Mouse (Mus musculus) sigmoid colon, adult 10 weeks (tissue): ENCODE results near the gene Slc9c1. TPM values are rescaled to one million over a fixed set of nuclear protein-coding genes. Genes with fewer than 3 reads are reported as not detected.

Experiments used
- polyA plus RNA-seq: library from polyadenylated mRNA; stranded (reverse); fragments of 350-450 nt; fragmentation: Illumina TruSeq; extraction: RNeasy Lipid Tissue Mini Kit (QIAGEN cat#74804); gene quantifications from one replicate; pipeline ENCODE4 v1.2.3, GENCODE M21; 2014; ENCODE audit warnings: low read depth, low replicate concordance

The Slc9c1 gene
- 0.13 TPM for polyA plus RNA-seq

DNA sequence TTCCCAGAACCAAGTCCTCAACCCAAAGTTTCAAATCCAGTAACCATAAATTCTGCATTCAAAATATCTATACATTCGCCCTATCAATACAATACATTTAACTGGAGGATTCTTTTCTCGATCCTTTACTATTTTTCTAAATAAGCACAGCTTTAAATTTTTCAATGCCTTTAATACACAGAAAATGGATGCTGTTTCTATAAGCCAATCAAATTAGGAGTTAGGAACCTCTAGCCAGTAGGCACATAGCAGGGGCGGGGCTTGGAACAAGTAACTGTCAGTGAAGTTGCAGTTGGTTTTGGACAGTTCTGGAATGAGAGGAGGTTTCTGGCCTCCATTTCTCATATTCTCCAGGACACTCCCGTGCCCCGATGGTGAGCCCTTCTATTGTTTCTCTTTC, at the start of gene Slc9c1:
TSS of gene Slc9c1 (plus strand) at position 301 of the 400 bp plus-strand sequence.

DNA sequence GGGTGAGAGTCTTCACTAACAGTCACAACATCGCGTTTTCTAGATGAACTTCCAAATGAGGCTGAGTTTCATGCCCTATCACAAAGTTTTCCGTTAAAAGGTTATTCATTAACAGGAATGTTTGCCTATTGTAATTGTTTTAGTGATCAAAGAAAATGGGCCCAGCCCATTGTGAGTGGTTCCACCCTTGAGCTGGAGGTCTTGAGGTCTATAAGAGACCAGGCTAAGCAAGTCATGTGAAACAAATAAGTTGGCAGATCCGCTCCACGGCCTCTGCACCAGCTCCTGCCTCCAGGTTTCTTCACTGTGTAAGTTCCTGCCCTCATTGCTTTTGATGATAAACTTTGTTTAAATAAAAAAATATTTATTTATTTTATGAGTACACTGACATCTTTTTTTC, 42.2 kb upstream of the Slc9c1 start, which contains the start of gene Gm609:
TSS of gene Gm609 (minus strand) at position 43 of the 400 bp plus-strand sequence.

DNA sequence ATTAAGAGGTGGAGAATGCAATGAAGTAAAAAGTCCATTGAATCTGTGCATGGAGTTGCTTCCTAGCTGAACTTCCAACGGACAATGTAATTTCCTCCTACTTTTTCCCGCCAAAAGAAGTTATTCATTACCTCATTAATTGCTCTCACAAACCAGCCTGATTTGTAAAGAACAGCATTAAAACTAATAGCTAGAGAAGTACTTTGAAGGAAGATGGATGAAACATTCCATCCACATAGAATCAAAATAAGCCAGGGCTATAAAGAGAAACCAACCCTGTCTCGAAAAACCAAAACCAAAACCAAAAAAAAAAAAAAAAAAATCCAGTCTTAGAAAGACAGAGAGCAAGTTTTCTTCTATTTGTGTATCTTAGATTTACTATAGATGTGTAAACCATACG, 3.2 kb upstream of the Slc9c1 start, which contains the start of gene Gm17783:
TSS of gene Gm17783 (minus strand) at position 101 of the 400 bp plus-strand sequence.

DNA sequence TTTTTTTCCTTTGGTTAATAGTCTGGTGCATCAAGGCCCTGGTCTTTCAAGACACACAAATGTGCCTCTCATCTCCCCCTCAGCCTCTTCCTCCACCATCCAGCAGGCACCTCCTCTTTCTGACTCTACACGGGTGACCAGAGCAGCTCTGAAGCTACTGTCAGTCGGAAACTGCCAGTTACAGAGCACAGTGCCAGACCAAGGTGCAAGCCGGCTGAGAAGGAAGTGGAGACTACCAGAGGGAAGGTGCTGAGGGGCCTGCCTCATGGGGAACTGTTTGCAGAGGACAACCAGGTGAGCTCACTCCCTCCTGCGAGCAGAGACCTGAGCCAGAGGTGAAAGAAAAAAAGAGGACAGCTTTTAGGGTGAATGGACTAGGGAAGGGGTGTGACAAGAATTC, 75.2 kb downstream of the Slc9c1 start, which contains the start of gene Gcsam:
TSS of gene Gcsam (plus strand) at position 114 of the 400 bp plus-strand sequence.

DNA sequence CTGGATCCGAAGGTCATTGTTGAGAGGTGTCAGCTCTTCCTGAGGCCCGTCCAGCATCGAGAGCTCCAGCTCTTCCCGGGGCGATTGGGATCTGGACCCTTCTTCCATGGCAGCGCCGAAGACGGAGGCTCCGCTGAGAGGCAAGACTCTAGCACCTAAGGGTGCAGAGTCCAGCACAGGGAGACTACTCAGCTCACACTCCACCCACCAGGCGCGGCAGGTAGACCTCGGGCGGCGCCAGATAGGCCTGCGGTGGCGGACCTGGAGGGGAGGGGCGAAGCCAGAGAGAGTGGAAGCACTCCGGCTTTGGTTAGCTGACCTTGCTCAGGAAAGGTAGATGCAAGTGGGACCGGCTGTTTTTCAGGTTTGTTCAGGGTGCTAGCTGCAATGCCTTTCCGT, 118.8 kb downstream of the Slc9c1 start, which contains the start of gene BC016579:
TSS of gene BC016579 (minus strand) at position 135 of the 399 bp plus-strand sequence.

Other genes starting within 250 kb of the Slc9c1 start
- 91.9 TPM for gene Cd200, start 126.3 kb upstream of the Slc9c1 start, polyA plus RNA-seq
- gene Gm609, start 42.3 kb upstream of the Slc9c1 start, polyA plus RNA-seq: 58.1 TPM
- gene Gm17783, start 3.3 kb upstream of the Slc9c1 start, polyA plus RNA-seq: not detected
- 1.7 TPM for gene Gcsam, start 75.1 kb downstream of the Slc9c1 start, polyA plus RNA-seq
- 74.8 TPM for gene BC016579, start 118.8 kb downstream of the Slc9c1 start, polyA plus RNA-seq
- gene Tmprss7, start 158.3 kb downstream of the Slc9c1 start, polyA plus RNA-seq: 0.54 TPM
- 0.73 TPM for gene Tagln3, start 189.3 kb downstream of the Slc9c1 start, polyA plus RNA-seq
- 21.9 TPM for gene Abhd10, start 207.6 kb downstream of the Slc9c1 start, polyA plus RNA-seq